Mouse (Mus musculus) liver, embryonic 15.5 days (tissue): ENCODE measurements around the gene C730034F03Rik. TPM values are rescaled to one million over a fixed set of nuclear protein-coding genes. Genes with fewer than 3 reads are reported as not detected.
A peak's percentile ranks its signal among the peaks of the same experiment; 100 is the strongest.

ENCODE experiments used
- ATAC-seq: fragments of 200-750 bp; cut with Nextera tagmentation; 2 replicates; pipeline ENCODE4 v1.8.0; 2017; ENCODE audit warnings: moderate number of reproducible peaks, mild to moderate bottlenecking, moderate library complexity; ENCODE audit not compliant: insufficient read depth
- H3K27ac ChIP-seq: fragments of 300-500 bp; sonication (generic); replicated peaks from 2 replicates; pipeline ENCODE4 v1.5.1; 2015; ENCODE audit warnings: mild to moderate bottlenecking, inconsistent platforms
- H3K27me3 ChIP-seq: fragments of 300-500 bp; sonication (generic); 2 replicates; pipeline ENCODE4 v1.6.1; 2015; ENCODE audit warnings: mild to moderate bottlenecking, inconsistent platforms
- H3K36me3 ChIP-seq: fragments of 300-500 bp; sonication (generic); replicated peaks from 2 replicates; pipeline ENCODE4 v1.6.1; 2015; ENCODE audit warnings: moderate library complexity, mild to moderate bottlenecking, inconsistent platforms
- H3K4me1 ChIP-seq: fragments of 300-500 bp; sonication (generic); replicated peaks from 2 replicates; pipeline ENCODE4 v1.6.1; 2015; ENCODE audit warnings: inconsistent platforms
- H3K4me2 ChIP-seq: fragments of 300-500 bp; sonication (generic); 2 replicates; pipeline ENCODE4 v1.6.1; 2015; ENCODE audit warnings: moderate library complexity, mild to moderate bottlenecking, inconsistent platforms
- H3K4me3 ChIP-seq: fragments of 300-500 bp; sonication (generic); replicated peaks from 2 replicates; pipeline ENCODE4 v1.5.1; 2015; ENCODE audit warnings: mild to moderate bottlenecking, inconsistent platforms
- H3K9ac ChIP-seq: fragments of 300-500 bp; sonication (generic); 2 replicates; pipeline ENCODE4 v1.6.1; 2015; ENCODE audit warnings: moderate library complexity, mild to moderate bottlenecking, inconsistent platforms
- H3K9me3 ChIP-seq: fragments of 300-500 bp; sonication (generic); replicated peaks from 2 replicates; pipeline ENCODE4 v1.6.1; 2016; ENCODE audit warnings: inconsistent platforms
- WGBS: fragments of 180-500 bp; shearing (Covaris S2); methylation state at CpG from one replicate; pipeline ENCODE4 v1.1.7; 2015; ENCODE audit warnings: mixed read lengths; ENCODE audit not compliant: insufficient replicate concordance; 5-methylcytosine and 5-hydroxymethylcytosine counted together
- polyA plus RNA-seq: library from polyadenylated mRNA; unstranded; fragments of >200 nt; fragmentation: Nextera tagmentation; extraction: Ambion mirVana; gene quantifications from 2 replicates; pipeline ENCODE4 v1.2.1, GENCODE M21; 2015

Gene C730034F03Rik
- polyA plus RNA-seq, 1 experiment from 2014 or later = 1.9 TPM

DNA sequence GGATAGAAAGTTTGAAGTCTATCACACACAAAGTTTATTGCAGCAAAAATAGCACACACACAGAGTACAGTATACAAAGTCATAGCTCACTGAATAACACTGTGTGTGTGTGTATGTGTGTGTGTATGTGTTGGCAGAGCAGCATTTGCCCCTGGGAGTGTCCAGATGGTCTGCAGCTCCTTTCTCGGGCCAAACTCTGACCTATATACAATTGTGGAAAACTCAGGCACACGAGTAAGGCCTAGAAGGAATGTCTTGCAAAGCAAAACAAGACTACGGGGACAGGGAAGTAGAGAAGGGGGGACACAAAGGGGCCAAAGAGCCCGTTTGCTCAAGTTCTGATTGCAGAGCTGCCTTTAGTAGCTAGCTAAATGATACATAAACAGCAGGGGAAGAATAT lies 3.6 kb downstream of the C730034F03Rik start:
- WGBS = 66% methylated on average over 4 of the region's 4 CpGs
- Histone ChIP-seq H3K36me3 (peaks cover 4% of the 10 kb centered on the region), H3K27ac (no peak overlapping the region), H3K4me1 (peaks cover 31% of the 10 kb centered on the region), H3K9ac (no peak overlapping the region), H3K9me3 (no peaks in the 10 kb centered on the region), H3K4me3 (no peak overlapping the region), H3K4me2 (no peak overlapping the region), H3K27me3 (no peaks in the 10 kb centered on the region)
- ATAC-seq = no peak

GRCm38 (mm10) chr15:89434136-89434535 lies 4.7 kb downstream of the C730034F03Rik start:
- no peak overlapping the region for H3K27ac ChIP-seq
- H3K4me1 ChIP-seq = peaks cover 20% of the 10 kb centered on the region
- no peaks in the 10 kb centered on the region for H3K9me3 ChIP-seq
- ATAC-seq = no peak
- no peak overlapping the region for H3K4me2 ChIP-seq
- H3K9ac ChIP-seq = no peak overlapping the region
- H3K4me3 ChIP-seq = no peak overlapping the region
- WGBS = 45% methylated on average over 3 of the region's 3 CpGs
- no peaks in the 10 kb centered on the region for H3K27me3 ChIP-seq
- no peaks in the 10 kb centered on the region for H3K36me3 ChIP-seq

DNA sequence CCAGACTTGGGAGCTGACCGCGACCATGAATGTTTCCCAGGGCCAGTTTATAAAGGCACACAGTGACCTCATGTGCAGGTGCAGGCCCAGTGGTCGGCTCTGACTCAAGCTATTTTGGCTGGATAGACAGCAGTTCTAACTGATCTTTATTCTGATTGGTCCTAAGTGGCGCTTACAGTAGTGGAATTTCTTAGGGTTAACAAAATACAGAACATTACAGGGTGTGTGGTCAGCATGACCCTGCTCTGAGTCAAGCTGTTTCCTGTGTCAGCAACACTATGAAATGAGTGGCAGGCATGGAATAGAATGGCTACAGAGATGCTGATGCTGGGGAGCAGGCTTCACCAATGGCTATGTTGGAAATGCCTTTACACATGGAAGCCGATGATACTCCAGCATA lies 6.5 kb downstream of the C730034F03Rik start:
- no peak overlapping the region for H3K27ac ChIP-seq
- no peaks in the 10 kb centered on the region for H3K27me3 ChIP-seq
- no peak overlapping the region for H3K4me3 ChIP-seq
- no peak overlapping the region for H3K4me2 ChIP-seq
- WGBS = 77% methylated on average over 5 of the region's 5 CpGs
- H3K9me3 ChIP-seq = no peaks in the 10 kb centered on the region
- H3K9ac ChIP-seq = no peak overlapping the region
- no peaks in the 10 kb centered on the region for H3K36me3 ChIP-seq
- H3K4me1 ChIP-seq = peaks cover 12% of the 10 kb centered on the region
- ATAC-seq = no peak

GRCm38 (mm10) chr15:89442486-89443070 lies 13.2 kb downstream of the C730034F03Rik start:
- Histone ChIP-seq H3K36me3 (no peaks in the 10 kb centered on the region), H3K9ac (no peak overlapping the region), H3K9me3 (no peaks in the 10 kb centered on the region), H3K4me2 (no peak overlapping the region), H3K27ac (no peak overlapping the region), H3K4me1 (no peaks in the 10 kb centered on the region), H3K27me3 (no peaks in the 10 kb centered on the region), H3K4me3 (no peak overlapping the region)
- ATAC-seq = no peak
- WGBS = 31% methylated on average over 8 of the region's 8 CpGs

GRCm38 (mm10) chr15:89452906-89453864 lies 23.8 kb downstream of the C730034F03Rik start:
- H3K36me3 ChIP-seq = no peaks in the 10 kb centered on the region
- H3K4me3 ChIP-seq = no peak overlapping the region
- ATAC-seq = no peak
- WGBS = 5% methylated on average over 24 of the region's 24 CpGs
- peaks cover 78% of the 10 kb centered on the region for H3K27me3 ChIP-seq
- no peak overlapping the region for H3K27ac ChIP-seq
- H3K9me3 ChIP-seq = no peaks in the 10 kb centered on the region
- H3K4me2 ChIP-seq = peak overlapping the region; percentile 54
- no peak overlapping the region for H3K9ac ChIP-seq
- H3K4me1 ChIP-seq = peaks cover 9% of the 10 kb centered on the region; the same call in 1 of the 2 replicates

DNA sequence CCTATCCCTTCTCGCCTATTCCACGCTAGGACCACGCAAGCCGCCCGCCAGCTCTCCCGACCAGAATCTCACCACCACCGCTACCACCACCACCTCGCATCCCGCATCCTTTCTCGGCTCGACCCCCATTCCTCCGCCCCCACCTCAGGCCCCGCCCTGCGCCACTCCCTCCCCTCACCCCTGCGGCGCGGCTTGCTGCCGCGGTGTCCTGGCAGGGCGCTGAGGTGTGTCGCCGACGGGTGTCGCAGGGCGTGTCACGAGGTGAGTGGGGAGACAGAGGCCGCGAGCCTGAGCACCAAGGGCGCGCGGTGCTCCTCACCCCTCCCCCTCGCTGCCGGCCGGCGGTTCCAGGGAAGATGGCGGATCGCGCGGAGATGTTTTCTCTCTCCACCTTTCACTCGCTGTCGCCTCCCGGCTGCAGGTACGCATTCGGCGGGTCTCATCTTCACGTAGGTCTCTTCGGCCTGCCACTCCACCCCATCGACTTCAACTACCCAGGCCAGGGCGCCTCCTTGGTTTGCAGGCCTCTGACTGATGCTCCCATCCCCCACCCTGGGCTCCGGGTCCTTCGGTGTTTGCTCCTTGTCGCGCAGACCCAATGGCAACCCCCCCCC lies 24.6 kb downstream of the C730034F03Rik start, which contains the start of gene Mapk8ip2:
Gene Mapk8ip2 (plus strand): TSS at position 49 of the 614 bp plus-strand sequence.
- Histone ChIP-seq H3K27ac (no peak within 1 kb of the TSS), H3K4me1 (peaks cover 9% of the 10 kb centered on the region; the same call in 1 of the 2 replicates), H3K4me3 (peak within 1 kb of the TSS; percentile 32), H3K4me2 (peak within 1 kb of the TSS; percentile 54), H3K27me3 (peaks cover 86% of the 10 kb centered on the region), H3K9ac (no peak within 1 kb of the TSS), H3K36me3 (no peaks in the 10 kb centered on the region), H3K9me3 (no peaks in the 10 kb centered on the region)
- WGBS = 3% methylated on average over 53 of the region's 53 CpGs
- ATAC-seq = no peak

GRCm38 (mm10) chr15:89454857-89455256 lies 25.5 kb downstream of the C730034F03Rik start:
- H3K4me3 ChIP-seq = no peak overlapping the region
- WGBS = 22% methylated on average over 6 of the region's 6 CpGs
- peaks cover 90% of the 10 kb centered on the region for H3K27me3 ChIP-seq
- H3K9ac ChIP-seq = no peak overlapping the region
- no peaks in the 10 kb centered on the region for H3K9me3 ChIP-seq
- H3K36me3 ChIP-seq = no peaks in the 10 kb centered on the region
- peaks cover 9% of the 10 kb centered on the region; the same call in 1 of the 2 replicates for H3K4me1 ChIP-seq
- no peak for ATAC-seq
- H3K27ac ChIP-seq = no peak overlapping the region
- no peak overlapping the region for H3K4me2 ChIP-seq

GRCm38 (mm10) chr15:89455642-89456041 lies 26.3 kb downstream of the C730034F03Rik start:
- H3K27me3 ChIP-seq = peaks cover 87% of the 10 kb centered on the region
- no peak overlapping the region for H3K4me2 ChIP-seq
- ATAC-seq = no peak
- H3K4me3 ChIP-seq = no peak overlapping the region
- H3K36me3 ChIP-seq = no peaks in the 10 kb centered on the region
- 62% methylated on average over 6 of the region's 6 CpGs for WGBS
- no peak overlapping the region for H3K27ac ChIP-seq
- H3K4me1 ChIP-seq = peaks cover 9% of the 10 kb centered on the region; the same call in 1 of the 2 replicates
- H3K9me3 ChIP-seq = no peaks in the 10 kb centered on the region
- H3K9ac ChIP-seq = no peak overlapping the region

GRCm38 (mm10) chr15:89458942-89459341 lies 29.6 kb downstream of the C730034F03Rik start:
- ATAC-seq = no peak
- H3K27me3 ChIP-seq = peaks cover 70% of the 10 kb centered on the region
- H3K4me1 ChIP-seq = peaks cover 3% of the 10 kb centered on the region; the same call in 1 of the 2 replicates

GRCm38 (mm10) chr15:89459821-89460220 lies 30.4 kb downstream of the C730034F03Rik start:
- Histone ChIP-seq H3K36me3 (no peaks in the 10 kb centered on the region), H3K27ac (no peak overlapping the region), H3K4me1 (no peaks in the 10 kb centered on the region), H3K9ac (no peak overlapping the region), H3K27me3 (peaks cover 61% of the 10 kb centered on the region), H3K4me3 (no peak overlapping the region), H3K4me2 (no peak overlapping the region), H3K9me3 (no peaks in the 10 kb centered on the region)
- 63% methylated on average over 7 of the region's 7 CpGs for WGBS
- ATAC-seq = no peak

More at GRCm38 (mm10) chr15:89458942-89459341, 29.6 kb downstream of the C730034F03Rik start:
- Histone ChIP-seq H3K4me2 (no peak overlapping the region), H3K9ac (no peak overlapping the region), H3K9me3 (no peaks in the 10 kb centered on the region), H3K4me3 (no peak overlapping the region), H3K27ac (no peak overlapping the region), H3K36me3 (no peaks in the 10 kb centered on the region)
- WGBS = 27% methylated on average over 15 of the region's 15 CpGs

GRCm38 (mm10) chr15:89460298-89460697 lies 30.9 kb downstream of the C730034F03Rik start:
- Histone ChIP-seq H3K9me3 (no peaks in the 10 kb centered on the region), H3K27ac (no peak overlapping the region), H3K36me3 (no peaks in the 10 kb centered on the region), H3K4me2 (no peak overlapping the region), H3K9ac (no peak overlapping the region), H3K27me3 (peaks cover 57% of the 10 kb centered on the region), H3K4me1 (no peaks in the 10 kb centered on the region), H3K4me3 (no peak overlapping the region)
- WGBS = 62% methylated on average over 10 of the region's 10 CpGs
- no peak for ATAC-seq
